Mouse (Mus musculus) left cerebral cortex, adult 8-10 months (tissue): ENCODE data around the gene Dennd4a. TPM values are rescaled to one million over a fixed set of nuclear protein-coding genes. Genes with fewer than 3 reads are reported as not detected.

Experiments
- DNase-seq, 2 experiments: peaks; one replicate each; pipeline ENCODE4 v3.0.0; 2022; ENCODE audit warnings: low spot score in 2 of 2
- total RNA-seq, 4 experiments: library from RNA; stranded (reverse); gene quantifications; 2 replicates each; pipeline ENCODE4 v1.2.4; 2022

Gene Dennd4a
- total RNA-seq, 4 experiments from 2014 or later = 58.1 to 71.8 (median 63.5) TPM

DNA sequence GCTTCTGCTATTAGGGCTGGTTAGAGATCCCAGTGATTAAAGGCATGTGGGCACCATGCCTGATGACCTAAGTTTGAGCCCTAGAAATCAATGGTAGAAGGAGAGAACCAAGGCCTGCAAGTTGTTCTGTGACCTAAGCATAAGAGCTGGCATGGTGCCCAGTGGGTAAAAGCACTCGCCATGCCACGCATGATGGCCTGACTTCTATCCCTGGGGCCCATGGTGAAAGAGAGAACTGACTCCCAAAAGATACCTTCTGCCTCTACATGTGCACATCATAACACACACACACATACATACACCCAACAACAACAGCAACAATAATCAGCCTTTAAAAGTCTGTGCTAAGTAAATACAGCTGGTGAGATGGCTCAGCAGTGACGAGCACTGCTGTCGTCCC lies 102.3 kb downstream of the Dennd4a start:
- no peak for DNase-seq

DNA sequence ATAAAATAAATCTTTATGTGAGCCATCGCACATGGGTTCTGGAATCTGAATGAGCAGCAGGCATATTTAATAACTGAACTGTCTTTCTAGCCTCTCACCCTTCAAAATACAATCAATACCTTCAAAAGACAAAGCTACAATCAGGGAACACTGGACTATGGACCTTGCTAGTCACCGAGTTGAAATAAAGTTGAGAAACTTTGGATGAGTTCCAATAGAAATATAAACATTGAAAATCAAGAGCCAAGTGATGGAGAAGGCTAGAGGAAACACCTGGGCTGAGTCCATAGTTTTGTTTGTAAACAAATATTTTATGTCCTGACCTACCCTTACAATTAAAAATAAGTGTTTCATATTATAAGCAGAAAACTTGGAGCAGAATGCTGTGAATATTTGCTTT lies 102.8 kb downstream of the Dennd4a start:
- DNase-seq = no peak

DNA sequence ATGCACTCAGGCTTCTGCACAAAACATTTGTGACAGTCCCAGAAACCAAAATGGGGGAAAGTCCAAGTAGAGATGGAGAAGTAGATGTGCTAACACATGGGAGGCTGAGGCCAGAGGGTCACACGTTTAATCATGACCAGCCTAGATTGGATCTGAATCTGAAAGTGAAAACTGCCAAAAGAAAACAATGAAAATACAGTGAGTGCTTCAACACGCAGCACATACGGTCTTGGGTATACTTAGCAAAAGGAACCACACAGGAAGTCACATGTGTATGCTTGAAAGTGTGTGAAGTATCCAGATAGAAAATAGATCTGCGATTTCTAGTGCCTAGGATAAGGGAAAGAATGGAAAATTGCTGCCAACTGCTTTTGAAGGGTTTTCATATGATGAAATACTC lies 103.5 kb downstream of the Dennd4a start:
- DNase-seq = no peak

DNA sequence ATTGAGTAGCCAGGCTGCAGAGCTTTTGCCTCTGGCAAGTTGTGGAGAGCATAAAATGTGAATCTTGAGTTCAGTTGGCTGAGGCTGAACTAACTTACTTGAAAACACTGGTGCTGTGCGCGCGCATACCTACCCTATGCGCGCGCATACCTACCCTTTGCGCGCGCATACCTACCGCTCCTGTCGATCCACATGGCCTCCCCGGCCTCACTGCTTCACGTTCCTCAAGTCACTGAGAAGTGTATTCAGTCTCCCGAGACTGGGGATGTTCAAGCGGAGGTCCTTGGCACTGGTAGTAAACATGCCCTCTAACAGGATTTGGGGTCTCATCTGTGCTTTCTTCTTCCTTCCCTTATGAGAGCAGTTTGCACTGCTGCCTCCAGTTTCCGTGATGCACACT lies 107.4 kb downstream of the Dennd4a start:
- DNase-seq = no peak

DNA sequence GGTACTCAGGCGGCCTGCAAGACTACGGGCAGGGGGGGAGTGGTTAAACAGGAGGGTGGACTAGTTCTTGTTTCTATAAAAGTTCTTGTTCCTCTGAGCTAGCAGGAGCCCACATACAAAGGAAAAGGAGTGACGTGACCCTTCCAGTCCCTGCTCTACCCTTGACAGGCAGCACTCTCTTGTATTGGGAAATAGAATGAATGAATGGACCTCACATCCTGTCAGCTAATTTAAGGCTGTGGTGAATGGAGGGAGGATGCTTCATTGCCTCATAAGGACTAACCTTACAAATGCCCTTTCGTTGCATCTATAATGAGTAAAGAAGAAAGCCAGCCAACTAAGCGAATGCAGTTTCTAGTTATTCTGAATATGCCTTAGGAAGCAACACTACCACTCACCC lies 114.6 kb downstream of the Dennd4a start:
- DNase-seq = no peak

DNA sequence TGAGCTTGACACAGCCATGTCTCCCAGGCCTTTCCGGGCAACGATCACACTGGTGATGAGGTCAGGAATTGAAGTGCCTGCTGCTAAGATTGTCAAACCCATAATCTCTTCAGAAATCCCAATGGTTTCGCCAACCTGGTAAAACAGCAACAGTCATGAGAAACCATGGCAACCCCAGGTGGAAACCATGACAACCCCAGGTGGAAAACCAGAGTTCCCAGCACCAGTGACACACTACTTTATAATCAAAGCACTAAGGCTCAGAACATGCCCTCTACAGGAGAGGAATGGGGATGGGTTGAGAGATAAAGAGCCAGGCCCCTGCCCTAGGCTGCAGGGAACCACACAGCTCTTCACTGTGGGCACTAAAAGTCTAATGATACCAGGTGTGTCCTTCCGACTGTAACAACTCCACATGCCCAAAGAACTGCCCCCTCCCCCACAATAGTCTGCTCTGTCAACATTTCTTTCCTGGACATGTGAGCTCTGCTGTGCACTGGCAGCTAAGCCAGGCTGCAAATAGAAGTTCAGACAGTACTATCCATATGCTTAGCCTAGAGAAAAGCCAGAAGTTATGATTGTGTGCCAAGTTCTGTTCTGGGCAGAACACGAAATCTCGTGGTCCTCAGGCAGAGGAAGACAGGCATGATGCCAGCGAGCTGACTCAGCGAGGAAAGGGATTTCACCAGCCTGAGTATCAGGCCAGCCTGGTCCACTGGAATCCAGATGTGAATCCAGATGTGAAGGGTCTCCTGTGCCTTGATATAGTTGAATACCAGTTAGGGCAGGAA lies 115.3 kb downstream of the Dennd4a start:
- peak; percentile 57 to 87 for DNase-seq

DNA sequence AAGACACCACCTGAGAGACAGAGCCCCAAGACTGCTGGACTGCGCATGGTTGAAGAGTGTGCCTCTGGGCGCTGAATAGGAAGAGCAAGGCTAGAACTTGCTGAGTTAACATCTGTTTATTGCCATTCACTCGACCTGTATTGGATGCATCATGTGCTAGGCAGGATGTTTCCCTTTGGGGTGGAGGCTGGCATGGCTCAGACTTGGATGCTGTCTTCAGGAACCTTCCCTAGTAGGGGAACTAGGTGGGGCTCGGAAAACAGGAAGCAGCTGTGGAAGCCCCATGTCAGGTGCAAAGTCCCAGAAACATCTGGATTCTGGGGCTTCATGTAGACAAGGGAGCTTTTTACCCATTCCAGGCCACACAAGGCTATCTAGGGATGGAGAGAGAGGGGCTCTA lies 119.1 kb downstream of the Dennd4a start:
- DNase-seq = no peak

DNA sequence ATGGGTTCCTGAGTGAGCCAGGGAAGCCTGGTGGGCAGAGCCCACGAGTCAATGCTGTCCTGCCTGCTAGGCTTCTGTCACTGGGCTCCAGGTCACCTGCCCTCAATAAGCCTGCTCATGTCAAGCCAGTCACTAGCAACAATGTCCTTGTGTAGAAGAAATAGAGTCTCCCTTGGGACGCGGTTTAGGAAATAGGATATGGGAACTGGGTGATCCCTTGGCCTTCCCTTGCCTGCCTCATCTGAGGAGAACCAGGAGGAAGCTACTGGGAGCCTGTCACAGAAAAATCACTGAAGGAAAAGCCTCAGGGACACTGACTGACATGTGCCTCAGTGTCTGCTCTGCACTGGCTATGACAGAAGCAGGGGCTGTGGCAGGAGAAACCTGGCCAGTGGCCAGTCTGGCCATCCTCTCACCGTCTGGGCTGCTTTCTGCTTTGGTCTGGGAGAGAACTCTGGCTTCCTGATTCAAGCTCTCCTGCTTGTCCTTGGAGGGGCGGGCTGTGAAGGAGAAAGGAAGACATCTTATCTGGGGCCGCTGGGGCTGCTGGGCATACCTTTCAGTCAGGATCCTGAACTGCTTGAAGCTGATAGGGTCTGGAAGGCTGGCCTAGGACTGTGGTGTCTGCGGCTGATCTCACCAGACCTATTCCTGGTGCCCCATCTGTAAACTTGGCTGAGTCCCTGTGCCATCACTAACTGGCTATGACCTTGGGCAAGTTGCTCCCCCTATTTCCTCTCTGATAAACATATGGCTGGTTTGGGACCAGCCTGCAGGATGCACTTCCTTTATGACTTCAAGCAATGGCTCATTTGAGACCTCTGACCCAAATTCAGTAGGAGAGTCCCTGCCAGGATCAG lies 120.8 kb downstream of the Dennd4a start:
- DNase-seq = no peak

DNA sequence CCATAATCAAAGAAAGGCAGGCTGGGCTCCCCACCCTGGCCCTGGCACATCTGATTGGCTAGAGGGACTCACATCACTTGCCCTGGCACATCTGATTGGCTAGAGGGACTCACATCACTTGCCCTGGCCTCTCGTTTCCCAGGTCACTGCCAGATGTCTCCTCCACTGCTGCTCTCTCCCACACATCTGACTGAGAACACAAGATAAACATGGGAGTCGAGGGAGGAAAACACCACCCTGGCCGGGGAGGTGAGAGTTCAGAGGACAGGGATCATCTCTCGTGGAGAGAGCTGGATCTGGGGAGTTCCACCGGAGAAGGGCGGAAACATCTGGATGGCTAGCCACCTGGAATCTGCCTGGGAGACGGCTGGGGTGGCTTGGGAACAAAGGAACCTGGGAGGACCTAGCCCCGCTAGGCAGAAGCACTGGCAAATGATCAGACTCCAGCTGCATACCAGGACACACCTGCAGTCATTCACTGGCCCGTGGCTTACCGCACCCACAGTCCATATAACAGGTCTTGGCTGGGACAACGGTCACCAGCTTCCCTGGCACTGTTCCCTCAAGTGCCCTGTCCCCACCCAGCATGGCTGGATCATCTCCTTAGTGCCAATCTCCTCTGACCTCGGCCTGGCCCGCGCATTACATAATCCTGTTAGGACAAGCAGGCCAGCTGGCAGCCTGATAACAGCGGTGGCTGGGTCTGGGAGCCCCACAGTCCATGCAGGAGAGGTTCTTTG lies 123.0 kb downstream of the Dennd4a start:
- no peak for DNase-seq

DNA sequence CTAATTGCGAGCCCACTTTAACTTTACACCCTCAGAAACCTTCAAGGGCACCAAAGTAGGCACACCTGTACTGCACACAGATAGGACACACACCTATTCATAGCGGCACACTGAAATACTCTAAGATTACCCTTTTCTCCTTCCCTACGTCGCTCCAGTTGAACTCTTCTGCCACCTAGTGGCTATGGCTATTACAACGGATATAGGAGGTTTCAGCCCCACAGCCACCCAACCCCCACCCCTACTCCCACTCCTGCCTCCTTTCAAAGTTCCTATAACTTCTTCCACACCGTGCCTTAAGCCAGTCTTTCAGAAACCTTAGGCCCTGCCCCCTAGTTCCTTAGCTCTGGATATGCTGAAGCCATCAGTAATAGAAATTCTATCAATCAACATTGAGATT lies 125.4 kb downstream of the Dennd4a start:
- no peak for DNase-seq

DNA sequence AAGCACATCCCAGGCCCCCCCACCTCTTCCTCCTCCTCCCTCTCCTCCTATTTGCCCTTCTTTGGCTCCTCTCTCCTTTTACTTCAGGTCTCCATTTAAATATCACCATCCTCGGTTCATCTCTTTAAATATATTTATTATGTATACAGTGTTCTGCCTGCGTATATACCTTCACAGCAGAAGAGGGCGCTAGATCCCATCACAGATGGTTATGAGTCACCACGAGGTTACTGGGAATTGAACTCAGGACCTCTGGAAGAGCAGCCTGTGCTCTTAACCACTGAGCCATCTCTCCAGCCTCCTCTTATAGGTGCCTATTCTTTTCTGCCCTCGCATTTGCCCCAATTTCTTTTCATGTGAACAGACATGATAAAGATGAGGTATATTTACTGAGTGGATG lies 126.4 kb downstream of the Dennd4a start:
- no peak for DNase-seq

DNA sequence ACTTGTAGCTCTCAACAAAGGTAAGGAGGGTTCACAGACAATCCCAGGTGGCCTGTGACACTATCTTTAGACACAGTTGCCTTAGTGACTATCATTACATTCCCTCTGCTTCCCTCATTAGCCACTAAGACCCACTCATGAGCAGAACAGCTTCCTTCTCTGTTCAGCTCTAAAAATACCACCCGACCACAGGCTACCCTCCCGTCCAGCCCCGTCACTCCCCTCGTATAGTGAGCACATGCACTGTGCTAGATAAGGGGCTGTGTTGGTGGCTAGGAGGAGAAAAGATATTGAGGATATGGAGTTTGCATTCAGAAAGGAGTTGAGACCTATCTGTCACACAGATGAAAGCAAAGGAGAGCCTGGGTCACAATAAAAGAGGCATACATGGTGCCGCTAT lies 127.4 kb downstream of the Dennd4a start:
- DNase-seq = no peak

DNA sequence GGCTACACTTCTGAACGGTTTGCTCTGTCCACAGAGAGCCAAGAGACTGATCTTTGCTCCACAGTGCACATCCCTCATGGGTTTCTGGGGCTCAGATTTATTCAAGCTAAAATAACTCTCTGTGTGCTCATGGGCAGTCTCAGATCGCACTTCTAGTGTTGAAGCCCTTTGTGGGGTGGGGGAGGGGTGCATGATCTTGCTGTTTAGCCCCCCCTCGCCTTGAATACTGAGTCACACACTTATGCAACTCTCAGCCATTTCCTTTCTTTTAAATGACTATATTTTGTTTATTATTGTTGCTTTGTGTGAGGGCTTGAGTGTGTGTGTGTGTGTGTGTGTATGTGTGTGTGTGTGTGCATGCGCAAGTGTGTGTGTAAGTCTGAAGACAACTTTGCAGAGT lies 128.1 kb downstream of the Dennd4a start:
- no peak for DNase-seq

DNA sequence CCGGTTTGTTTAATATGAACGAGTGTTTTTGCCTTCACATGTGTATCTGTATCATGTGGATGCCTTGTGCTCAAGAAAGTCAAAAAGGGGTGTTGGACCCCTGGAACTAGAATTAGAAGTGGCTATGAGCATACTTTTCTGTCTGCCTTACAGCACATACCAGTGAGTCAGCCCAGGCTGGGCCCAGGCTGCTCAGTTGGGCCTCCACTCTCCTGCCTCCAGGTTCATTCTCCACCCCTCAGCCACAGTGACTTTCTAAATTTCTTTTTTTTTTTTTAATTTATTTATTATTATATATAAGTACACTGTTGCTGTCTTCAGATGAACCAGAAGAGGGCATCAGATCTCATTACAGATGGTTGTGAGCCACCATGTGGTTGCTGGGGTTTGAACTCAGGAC lies 128.7 kb downstream of the Dennd4a start:
- DNase-seq = no peak

DNA sequence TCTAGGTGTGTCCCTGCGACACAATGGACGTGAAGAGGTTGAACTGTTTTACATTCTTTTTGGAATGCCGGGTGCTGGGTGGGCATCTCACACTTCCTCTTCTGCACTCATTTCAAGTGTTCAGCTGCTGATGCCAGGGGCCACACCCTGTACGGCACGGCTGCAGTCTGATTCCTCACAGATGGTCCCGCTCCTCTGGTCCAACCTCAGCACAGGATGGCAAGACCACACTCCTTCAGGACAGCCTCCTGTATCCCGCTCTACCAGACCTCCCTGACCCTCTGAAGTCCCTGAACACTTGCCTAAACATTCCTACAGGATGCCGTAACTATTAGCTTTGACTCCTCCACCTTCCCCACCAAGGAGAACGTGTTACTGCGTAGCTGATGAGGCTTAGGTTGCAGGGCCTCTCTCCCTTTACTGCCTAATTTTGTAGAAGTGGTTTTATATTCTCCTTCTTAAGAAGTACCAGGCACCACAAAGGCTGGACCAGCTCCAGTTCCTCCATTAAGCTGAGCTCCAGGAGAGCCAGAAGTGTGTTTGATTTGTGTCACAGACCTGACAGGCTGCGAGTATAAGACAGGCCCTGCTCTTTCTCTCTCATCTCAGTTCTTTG lies 129.7 kb downstream of the Dennd4a start:
- no peak for DNase-seq

DNA sequence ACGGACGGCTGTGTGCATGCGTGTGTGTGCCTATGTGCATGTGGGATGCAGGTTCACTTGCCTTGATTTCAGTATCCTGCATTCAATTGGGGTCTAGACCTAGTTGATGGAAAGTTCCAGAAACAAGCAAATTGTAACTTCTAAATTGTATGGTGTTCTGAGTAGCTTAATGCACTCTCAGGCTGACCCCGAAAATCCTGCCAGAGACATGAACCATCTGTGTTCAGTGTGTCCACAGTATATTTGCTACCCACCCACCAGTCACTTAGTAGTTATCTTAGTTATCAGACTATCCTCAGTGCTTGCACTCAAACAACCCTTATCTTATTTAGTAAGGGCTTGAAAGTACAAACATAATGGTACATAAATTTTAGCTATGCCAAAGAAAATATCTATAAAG lies 130.5 kb downstream of the Dennd4a start:
- no peak for DNase-seq

DNA sequence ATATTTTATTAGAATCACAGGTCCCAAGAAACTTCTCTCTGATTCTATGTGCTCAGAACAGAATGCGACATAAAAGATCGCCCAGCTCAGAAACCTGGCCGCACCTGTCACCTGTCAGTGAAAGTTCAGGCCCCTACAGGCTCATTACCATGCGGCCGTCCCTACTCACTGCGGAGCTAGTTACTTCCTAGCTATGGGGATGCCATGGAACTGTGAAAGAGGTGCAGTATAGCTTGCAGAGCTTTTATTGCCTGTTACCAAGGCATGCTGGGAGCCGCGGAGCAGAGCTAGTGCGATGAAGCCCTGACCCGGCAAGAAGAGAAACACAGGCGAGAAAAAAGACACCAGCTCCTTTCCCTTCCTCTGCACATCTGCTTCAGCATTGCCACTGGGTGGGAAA lies 132.9 kb downstream of the Dennd4a start:
- no peak for DNase-seq

DNA sequence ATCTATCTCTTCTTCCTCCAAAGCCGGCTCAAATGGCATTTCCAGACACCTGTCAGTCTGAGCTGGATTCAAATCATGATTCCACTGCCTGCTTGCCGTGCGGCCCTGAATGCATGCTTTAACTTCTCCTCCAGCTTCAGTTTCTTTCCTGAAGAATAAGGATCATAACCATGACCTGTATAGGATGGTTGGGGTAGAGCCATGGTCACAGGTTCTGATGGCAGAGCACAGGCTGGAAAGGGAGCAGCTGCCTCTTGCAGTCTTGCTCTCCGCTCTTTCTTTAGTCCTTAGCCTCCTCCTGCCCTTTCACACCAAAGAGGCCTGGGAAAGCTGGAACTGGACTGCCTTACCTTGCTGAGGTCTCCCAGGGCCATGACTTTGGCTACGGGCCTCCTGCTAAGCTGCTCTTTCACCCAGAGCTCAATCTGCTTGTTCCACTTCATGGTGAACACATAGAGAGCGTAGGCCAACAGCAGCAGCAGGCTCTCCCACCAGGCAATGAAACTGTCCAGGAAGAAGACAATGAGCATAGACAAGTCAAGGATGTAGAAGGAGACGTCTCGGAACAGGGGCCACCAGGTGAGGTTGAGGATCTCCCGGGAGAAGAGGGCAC lies 136.4 kb downstream of the Dennd4a start:
- DNase-seq = no peak

DNA sequence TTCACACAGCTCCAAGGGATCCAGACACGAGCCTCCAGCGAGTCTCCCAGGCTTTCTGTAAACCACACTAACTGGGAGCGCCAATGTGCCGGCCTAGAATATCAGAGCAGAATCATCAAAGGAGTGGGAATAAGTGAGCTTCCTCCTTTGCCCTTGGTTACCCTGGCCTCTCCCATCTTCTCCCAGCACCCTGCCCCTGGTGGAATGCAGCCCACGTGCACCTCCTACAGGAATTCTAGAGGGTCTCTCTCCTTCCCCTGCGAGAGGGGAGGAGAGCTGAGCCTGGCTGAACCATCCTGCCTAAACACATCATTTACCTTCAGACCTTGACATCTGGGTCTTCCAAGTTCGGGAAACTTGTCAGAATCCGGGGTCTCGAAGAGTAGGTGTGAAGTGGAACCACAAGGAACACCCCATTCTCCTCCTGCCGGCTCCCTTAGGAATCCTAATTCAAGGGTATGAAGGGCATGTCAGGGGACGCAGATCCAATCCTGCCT lies 140.1 kb downstream of the Dennd4a start, which contains the start of gene Slc24a1:
TSS of gene Slc24a1 (minus strand) at position 447 of the 497 bp plus-strand sequence.
- DNase-seq = no peak

DNA sequence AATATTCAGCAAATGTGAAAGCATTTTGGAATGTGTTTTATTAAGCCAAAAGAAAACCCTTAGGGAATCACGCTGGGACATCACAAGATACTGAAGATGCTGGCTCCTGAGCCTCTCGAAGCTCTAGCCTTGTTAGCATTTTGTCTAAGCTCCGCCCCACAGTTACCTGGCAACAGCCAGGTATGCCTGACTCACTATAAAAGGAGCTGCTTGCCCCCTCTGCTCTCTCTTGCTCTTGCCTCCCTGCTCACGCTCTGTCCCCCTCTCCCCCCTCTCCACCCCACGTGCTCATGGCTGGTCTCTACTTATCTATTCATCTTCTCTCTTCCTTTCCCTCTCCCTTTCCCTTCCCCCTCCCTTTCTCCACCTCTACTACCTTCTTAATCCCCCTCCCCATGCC lies 140.9 kb downstream of the Dennd4a start:
- DNase-seq = no peak

DNA sequence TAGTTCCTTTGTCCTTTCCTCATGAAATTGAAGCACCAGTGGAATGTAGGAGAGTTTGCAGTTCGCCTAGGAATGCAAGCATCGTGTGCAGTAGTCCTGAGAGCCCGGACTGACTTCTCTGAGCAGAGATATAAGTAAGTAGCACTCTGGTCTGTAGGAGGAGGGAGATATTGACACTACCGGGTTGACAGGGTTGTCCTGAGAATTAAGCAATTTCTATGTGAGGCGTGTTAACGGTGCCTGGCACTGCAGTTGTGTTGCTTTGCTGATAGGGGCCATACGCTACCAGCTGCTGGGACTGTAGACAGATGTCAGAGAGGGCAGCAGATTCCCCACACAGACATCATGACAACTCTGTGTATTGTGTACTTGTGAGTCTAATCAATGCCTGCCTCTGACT lies 142.1 kb downstream of the Dennd4a start:
- DNase-seq = no peak
